Mouse (Mus musculus) embryonic facial prominence, embryonic 15.5 days (tissue): ENCODE data around the gene Ncaph. TPM values are rescaled to one million over a fixed set of nuclear protein-coding genes. Genes with fewer than 3 reads are reported as not detected.
"Not testable (repeated sequence)": the region's sequence is repeated elsewhere in the genome, so short reads cannot be mapped to it uniquely, and the experiment has no call there.

Experiments used
- ATAC-seq: fragments of 200-750 bp; cut with Nextera tagmentation; 2 replicates; pipeline ENCODE4 v1.8.0; 2017; ENCODE audit warnings: low read depth, moderate TSS enrichment; ENCODE audit not compliant: insufficient number of reproducible peaks, low FRiP score, low TSS enrichment
- H3K27ac ChIP-seq: fragments of 300-500 bp; sonication (generic); replicated peaks from 2 replicates; pipeline ENCODE4 v1.5.1; 2015; ENCODE audit warnings: mild to moderate bottlenecking, inconsistent platforms
- H3K27me3 ChIP-seq: fragments of 300-500 bp; sonication (generic); 2 replicates; pipeline ENCODE4 v1.6.1; 2015; ENCODE audit warnings: inconsistent platforms
- H3K36me3 ChIP-seq: fragments of 300-500 bp; sonication (generic); 2 replicates; pipeline ENCODE4 v1.6.1; 2015; ENCODE audit warnings: mild to moderate bottlenecking, inconsistent platforms
- H3K4me1 ChIP-seq: fragments of 300-500 bp; sonication (generic); 2 replicates; pipeline ENCODE4 v1.6.1; 2015; ENCODE audit warnings: inconsistent platforms
- H3K4me2 ChIP-seq: fragments of 300-500 bp; sonication (generic); replicated peaks from 2 replicates; pipeline ENCODE4 v1.6.1; 2015; ENCODE audit warnings: mild to moderate bottlenecking, inconsistent platforms
- H3K4me3 ChIP-seq: fragments of 300-500 bp; sonication (generic); replicated peaks from 2 replicates; pipeline ENCODE4 v1.5.1; 2015; ENCODE audit warnings: mild to moderate bottlenecking, inconsistent platforms
- H3K9ac ChIP-seq: fragments of 300-500 bp; sonication (generic); 2 replicates; pipeline ENCODE4 v1.6.1; 2015; ENCODE audit warnings: inconsistent platforms
- H3K9me3 ChIP-seq: fragments of 300-500 bp; sonication (generic); replicated peaks from 2 replicates; pipeline ENCODE4 v1.6.1; 2016; ENCODE audit warnings: inconsistent platforms
- WGBS: fragments of 180-500 bp; shearing (Covaris S2); methylation state at CpG from one replicate; pipeline ENCODE4 v1.1.7; 2015; 5-methylcytosine and 5-hydroxymethylcytosine counted together
- polyA plus RNA-seq: library from polyadenylated mRNA; unstranded; fragments of >200 nt; fragmentation: Nextera tagmentation; extraction: Ambion mirVana; gene quantifications from 2 replicates; pipeline ENCODE4 v1.2.1, GENCODE M21; 2015

The Ncaph gene
- polyA plus RNA-seq, 1 experiment from 2014 or later: 62.2 TPM

DNA sequence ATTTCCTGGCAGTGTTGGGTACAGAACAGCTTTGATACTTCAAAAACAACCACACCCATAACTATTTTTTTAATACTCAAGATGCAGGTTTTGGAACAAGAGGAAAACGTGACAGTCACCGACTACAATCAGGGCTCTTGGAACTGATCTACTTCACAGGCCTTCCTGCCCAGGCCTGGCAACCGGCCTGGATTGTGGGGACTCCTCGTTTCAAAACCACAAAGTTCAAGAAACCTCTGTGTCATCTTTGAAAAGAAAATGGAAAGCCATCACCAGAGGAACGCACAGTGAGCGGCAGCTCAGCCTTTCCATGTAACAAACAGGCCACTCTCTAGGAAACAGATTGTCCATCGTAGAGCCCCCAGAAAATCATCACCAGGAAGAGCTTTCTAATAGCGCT, 5.3 kb upstream of the Ncaph start:
- H3K27ac ChIP-seq: 0 out of 2 replicates have a peak overlapping the region, but pooled peaks have one; percentile 17
- WGBS: 77% methylated on average over 8 of the region's 8 CpGs

DNA sequence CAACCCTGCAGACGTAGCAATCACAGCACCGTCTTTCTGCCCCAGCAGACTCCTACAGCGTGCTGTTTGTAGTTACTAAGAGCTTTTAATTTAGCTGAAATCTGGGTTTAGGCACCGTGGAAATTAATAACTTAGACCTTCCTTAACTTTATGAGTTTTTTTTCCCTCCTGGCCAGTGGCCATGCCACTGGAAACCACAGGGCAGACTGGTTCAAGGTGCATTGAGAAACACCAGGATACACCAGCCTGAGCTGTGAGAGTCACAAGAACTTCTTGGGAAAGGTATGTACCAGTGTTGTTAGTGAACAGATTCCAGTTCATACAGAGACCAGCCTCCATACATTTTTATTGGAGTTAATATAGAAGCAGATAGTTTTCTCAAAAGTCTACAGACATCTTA, 4.7 kb upstream of the Ncaph start:
- WGBS: 48% methylated on average over 4 of the region's 4 CpGs
- Histone ChIP-seq H3K4me2 (no peak overlapping the region), H3K36me3 (peaks cover 25% of the 10 kb centered on the region), H3K27me3 (no peaks in the 10 kb centered on the region), H3K9me3 (no peaks in the 10 kb centered on the region), H3K27ac (peak overlapping the region; percentile 80; the same call in 1 of the 2 replicates), H3K4me3 (no peak overlapping the region), H3K9ac (no peak overlapping the region), H3K4me1 (peaks cover 35% of the 10 kb centered on the region)
- ATAC-seq: no peak

More for the DNA sequence above, 5.3 kb upstream of the Ncaph start:
- no peak overlapping the region for H3K9ac ChIP-seq
- no peaks in the 10 kb centered on the region for H3K27me3 ChIP-seq
- H3K4me3 ChIP-seq: no peak overlapping the region
- peaks cover 25% of the 10 kb centered on the region for H3K36me3 ChIP-seq
- H3K9me3 ChIP-seq: no peaks in the 10 kb centered on the region
- no peak overlapping the region for H3K4me2 ChIP-seq
- ATAC-seq: no peak
- peaks cover 37% of the 10 kb centered on the region for H3K4me1 ChIP-seq

DNA sequence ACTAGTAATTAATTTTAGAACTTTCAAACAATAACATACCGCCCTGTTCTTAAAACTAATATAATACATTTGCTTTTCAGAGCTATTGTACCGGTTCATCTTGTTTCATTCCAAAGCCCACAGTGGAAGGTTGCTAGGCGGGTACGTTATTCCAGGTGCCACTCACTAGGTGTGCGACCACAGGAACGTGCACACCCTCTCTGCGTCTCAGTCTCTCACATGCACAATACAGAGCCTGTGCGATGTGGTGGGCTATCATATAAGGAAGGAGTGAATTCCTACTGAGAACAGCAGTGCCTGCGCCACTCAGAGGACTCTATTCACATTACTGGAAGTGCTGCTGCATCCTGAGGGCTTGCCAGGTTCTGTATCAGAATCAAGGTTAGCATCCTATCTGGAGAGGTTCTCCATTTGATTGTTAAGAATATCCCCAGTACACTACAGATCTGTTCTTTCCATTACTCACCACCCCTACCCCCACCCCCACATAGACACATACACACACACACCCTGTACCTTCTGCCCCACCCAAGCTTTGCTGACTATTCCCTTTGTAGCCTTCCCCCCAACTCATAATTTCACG, 4.2 kb upstream of the Ncaph start:
- Histone ChIP-seq H3K4me1 (peaks cover 35% of the 10 kb centered on the region), H3K9ac (no peak overlapping the region), H3K27ac (peak overlapping the region; percentile 80), H3K4me2 (no peak overlapping the region), H3K27me3 (no peaks in the 10 kb centered on the region), H3K9me3 (no peaks in the 10 kb centered on the region), H3K36me3 (peaks cover 25% of the 10 kb centered on the region), H3K4me3 (no peak overlapping the region)
- ATAC-seq: no peak
- 65% methylated on average over 10 of the region's 10 CpGs for WGBS

DNA sequence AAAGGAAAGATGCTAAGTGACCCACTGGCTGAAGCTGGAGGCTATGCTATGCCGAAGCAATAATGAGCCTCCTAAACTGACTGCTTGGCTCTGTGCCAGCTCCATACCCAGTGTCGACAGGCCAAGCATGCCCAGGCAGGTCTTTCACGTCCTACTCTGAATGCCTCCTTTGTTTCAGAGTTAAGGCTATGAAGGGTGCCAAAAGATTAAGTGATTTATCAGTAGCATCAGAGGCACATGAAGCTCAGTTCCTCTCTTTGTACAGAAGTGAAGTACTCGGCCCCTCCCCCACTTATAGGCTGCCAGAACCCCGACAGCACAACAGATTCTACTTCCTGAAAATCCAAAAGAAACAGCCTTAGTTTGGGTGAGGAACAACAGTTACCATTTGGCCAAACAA, 3.2 kb upstream of the Ncaph start:
- Histone ChIP-seq H3K4me2 (0 out of 2 replicates have a peak overlapping the region, but pooled peaks have one; percentile 4), H3K4me1 (peaks cover 37% of the 10 kb centered on the region), H3K27ac (peak overlapping the region; percentile 80), H3K27me3 (no peaks in the 10 kb centered on the region), H3K9ac (no peak overlapping the region), H3K9me3 (no peaks in the 10 kb centered on the region), H3K36me3 (peaks cover 25% of the 10 kb centered on the region), H3K4me3 (no peak overlapping the region)
- 10% methylated on average over 5 of the region's 5 CpGs for WGBS
- ATAC-seq: peak; percentile 44; the same call in 1 of the 2 replicates

DNA sequence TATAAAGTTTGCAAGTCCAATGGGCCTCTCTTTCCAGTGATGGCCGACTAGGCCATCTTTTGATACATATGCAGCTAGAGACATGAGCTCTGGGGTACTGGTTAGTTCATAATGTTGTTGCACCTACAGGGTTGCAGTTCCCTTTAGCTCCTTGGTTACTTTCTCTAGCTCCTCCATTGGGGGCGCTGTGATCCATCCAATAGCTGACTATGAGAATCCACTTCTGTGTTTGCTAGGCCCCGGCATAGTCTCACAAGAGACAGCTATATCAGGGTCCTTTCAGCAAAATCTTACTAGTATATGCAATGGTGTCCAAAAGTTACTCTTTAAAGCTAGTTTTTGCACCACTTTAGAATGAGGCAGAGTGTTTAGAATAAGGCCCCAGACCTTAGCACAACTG, 1.5 kb upstream of the Ncaph start:
- WGBS: 44% methylated on average over 3 of the region's 3 CpGs
- not testable (repeated sequence) for H3K27ac ChIP-seq, H3K27me3 ChIP-seq, H3K9ac ChIP-seq, ATAC-seq, H3K36me3 ChIP-seq, H3K4me2 ChIP-seq, H3K4me3 ChIP-seq, H3K9me3 ChIP-seq
- H3K4me1 ChIP-seq: peaks cover 34% of the 10 kb centered on the region

DNA sequence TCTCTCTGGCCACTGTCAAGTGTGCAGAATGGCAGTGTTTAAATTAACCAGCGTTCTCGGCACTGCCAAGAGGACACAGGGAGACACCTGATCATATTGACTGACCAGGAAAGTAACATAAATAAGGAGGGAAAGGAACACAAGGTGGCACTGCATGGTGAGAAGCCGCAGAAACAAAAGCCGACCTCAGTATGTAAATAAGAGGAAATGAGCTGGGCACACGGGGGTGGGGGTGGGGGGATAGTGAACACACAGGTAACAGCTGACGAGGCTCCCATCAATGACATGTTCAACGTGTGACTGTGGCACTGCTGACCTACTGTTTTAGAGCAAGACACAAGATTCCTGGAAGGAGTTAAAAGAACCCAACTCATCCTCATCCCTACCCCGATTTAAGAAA, 2.4 kb downstream of the Ncaph start:
- H3K4me1 ChIP-seq: peaks cover 18% of the 10 kb centered on the region
- H3K9ac ChIP-seq: no peak overlapping the region
- H3K4me2 ChIP-seq: no peak overlapping the region
- WGBS: 70% methylated on average over 8 of the region's 8 CpGs
- no peak overlapping the region for H3K4me3 ChIP-seq
- H3K27ac ChIP-seq: no peak overlapping the region
- no peaks in the 10 kb centered on the region for H3K9me3 ChIP-seq
- no peak for ATAC-seq
- peaks cover 4% of the 10 kb centered on the region for H3K36me3 ChIP-seq
- no peaks in the 10 kb centered on the region for H3K27me3 ChIP-seq

DNA sequence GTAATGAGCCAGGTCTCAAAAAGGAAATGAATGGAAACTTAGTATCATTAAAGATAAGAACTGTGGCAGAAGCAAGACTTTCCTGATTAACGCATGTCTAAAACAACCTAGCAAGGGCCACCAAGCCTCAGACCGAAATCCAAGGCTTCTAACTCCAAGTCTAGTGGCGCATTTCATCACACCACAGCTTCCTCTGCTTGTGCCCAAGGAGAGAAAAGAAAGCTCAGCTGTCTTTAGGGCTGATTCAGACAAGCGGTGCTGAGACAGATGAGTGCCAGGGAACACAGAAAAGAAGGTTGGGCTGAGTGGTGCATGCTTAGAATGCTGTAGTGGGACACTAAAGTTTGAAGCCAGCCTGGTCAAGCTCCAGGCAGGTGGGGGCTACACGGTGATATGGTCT, 4.8 kb downstream of the Ncaph start:
- H3K4me1 ChIP-seq: peaks cover 13% of the 10 kb centered on the region
- no peaks in the 10 kb centered on the region for H3K27me3 ChIP-seq
- no peak for ATAC-seq
- no peak overlapping the region for H3K4me2 ChIP-seq
- WGBS: 89% methylated on average over 5 of the region's 5 CpGs
- peaks cover 28% of the 10 kb centered on the region for H3K36me3 ChIP-seq
- no peak overlapping the region for H3K4me3 ChIP-seq
- H3K27ac ChIP-seq: no peak overlapping the region
- no peaks in the 10 kb centered on the region for H3K9me3 ChIP-seq
- H3K9ac ChIP-seq: no peak overlapping the region

DNA sequence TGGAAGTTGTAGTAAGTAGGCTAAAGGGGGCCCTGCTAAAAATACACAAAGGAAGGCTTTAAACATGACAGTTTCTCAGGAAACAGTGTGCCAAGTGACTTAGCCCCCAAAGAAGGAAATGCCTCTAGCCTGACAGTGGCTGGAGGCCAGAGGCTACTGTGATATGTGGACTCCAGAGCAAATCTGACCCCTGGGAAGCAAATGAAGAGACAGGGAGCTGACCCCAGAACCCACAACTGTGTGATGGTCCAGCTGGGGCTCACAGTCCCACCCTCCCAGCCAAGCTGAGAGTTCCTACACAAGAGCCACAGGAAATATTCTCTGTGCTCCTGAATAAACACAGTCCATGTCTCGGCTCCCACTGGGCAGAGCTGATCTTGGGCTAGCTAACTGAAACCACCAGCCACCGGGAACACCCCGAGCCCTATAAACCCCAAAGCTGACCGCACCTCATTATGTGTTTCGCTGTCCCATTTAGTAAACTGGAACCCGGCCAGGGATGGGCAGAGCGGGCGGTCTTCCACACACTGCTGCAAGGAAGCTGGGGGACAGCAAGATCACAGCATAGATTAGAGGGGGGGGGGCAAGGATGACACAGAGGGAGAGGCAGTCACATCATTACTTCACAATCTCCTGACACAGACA, 12.0 kb downstream of the Ncaph start:
- H3K9me3 ChIP-seq: no peaks in the 10 kb centered on the region
- no peak overlapping the region for H3K4me2 ChIP-seq
- 0 out of 2 replicates have a peak, but pooled peaks have one; percentile 39 for ATAC-seq
- H3K4me3 ChIP-seq: no peak overlapping the region
- 81% methylated on average over 8 of the region's 8 CpGs for WGBS
- H3K36me3 ChIP-seq: peaks cover 85% of the 10 kb centered on the region
- H3K27ac ChIP-seq: 0 out of 2 replicates have a peak overlapping the region, but pooled peaks have one; percentile 1
- H3K9ac ChIP-seq: no peak overlapping the region
- no peaks in the 10 kb centered on the region for H3K27me3 ChIP-seq
- H3K4me1 ChIP-seq: no peaks in the 10 kb centered on the region

DNA sequence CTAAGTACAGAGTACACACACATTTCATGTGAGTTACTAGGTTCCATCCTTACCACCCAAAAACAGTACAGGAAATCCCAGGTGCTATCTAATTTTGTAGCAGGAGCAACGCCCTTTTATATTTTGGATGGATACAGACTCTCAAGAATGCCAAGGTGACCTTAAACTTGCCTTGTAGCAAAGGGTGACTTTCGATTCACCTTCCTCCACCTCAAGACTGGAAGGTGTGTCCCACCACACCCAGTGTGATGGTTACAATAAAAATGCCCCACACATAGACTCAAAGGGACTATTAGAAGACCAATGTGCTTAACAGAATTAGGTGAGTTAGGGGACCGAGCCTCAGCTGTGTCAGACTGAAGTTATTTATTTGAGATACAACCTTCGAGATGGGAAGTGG, 24.8 kb downstream of the Ncaph start:
- Histone ChIP-seq H3K4me2 (no peak overlapping the region), H3K27ac (no peak overlapping the region), H3K4me3 (no peak overlapping the region), H3K36me3 (peaks cover 84% of the 10 kb centered on the region), H3K9ac (no peak overlapping the region), H3K27me3 (no peaks in the 10 kb centered on the region), H3K4me1 (no peaks in the 10 kb centered on the region), H3K9me3 (no peaks in the 10 kb centered on the region)
- no peak for ATAC-seq
- WGBS: 93% methylated on average over 4 of the region's 4 CpGs

DNA sequence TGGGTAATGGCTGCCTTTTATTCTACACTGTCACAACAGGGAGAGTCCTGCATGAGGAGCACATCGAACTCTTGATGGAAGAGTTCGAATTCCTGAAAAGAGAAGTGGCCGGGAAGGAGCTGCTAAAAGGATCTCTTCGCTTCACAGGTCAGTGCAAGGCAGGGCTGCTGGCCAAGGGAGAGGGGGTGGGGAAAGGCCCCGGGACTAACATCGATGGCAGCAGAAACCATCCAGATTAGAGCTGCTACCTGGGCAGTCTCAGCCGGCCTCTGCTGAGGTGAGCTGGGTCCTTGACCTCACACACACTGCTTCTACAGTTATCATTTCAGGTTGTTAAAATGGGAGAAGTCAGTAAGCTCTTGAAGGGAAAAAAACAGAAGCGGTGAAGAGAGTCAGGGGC, 41.8 kb downstream of the Ncaph start:
- no peak overlapping the region for H3K4me2 ChIP-seq
- no peak for ATAC-seq
- H3K4me3 ChIP-seq: no peak overlapping the region
- H3K9ac ChIP-seq: no peak overlapping the region
- H3K36me3 ChIP-seq: peaks cover 12% of the 10 kb centered on the region; the same call in 1 of the 2 replicates
- no peaks in the 10 kb centered on the region for H3K4me1 ChIP-seq
- WGBS: 72% methylated on average over 8 of the region's 8 CpGs
- H3K27ac ChIP-seq: no peak overlapping the region
- H3K9me3 ChIP-seq: no peaks in the 10 kb centered on the region
- H3K27me3 ChIP-seq: no peaks in the 10 kb centered on the region

DNA sequence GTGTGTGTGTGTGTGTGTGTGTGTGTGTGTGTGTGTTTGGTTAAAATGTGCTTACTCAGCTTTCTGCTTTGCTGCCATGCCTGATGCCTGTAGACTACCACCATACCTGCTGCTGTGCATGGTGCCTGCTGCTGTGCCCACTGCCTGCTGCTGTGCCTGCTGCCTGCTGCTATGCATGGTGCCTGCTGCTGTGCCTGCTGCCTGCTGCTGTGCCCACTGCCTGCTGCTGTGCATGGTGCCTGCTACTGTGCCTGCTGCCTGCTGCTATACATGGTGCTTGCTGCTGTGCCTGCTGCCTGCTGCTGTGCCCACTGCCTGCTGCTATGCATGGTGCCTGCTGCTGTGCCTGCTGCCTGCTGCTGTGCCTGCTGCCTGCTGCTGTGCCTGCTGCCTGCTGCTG, 43.6 kb downstream of the Ncaph start:
- H3K27me3 ChIP-seq, H3K9ac ChIP-seq, H3K4me1 ChIP-seq, H3K4me3 ChIP-seq, H3K36me3 ChIP-seq, H3K9me3 ChIP-seq, ATAC-seq, H3K4me2 ChIP-seq, H3K27ac ChIP-seq: not testable (repeated sequence)

DNA sequence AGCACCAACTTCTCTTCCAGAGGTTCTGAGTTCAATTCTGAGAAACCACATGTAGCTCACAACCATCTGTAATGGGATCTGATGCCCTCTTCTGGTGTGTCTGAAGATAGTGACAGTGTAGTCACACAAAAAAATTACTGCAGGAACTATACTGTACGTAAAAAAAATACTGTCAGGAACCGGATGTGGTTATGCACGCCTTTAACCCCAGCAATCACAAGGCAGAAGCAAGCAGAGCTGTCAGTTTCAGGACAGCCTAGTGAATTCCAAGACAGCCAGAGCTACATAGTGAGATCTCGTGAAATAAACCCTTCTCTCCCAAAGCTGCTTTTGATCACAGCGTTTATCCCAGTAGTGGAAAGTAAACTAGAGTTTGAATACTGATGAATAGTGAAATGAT, 47.5 kb downstream of the Ncaph start:
- no peak for ATAC-seq
- Histone ChIP-seq H3K36me3 (peaks cover 4% of the 10 kb centered on the region), H3K9me3 (no peaks in the 10 kb centered on the region), H3K4me1 (no peaks in the 10 kb centered on the region), H3K27me3 (no peaks in the 10 kb centered on the region), H3K27ac (no peak overlapping the region), H3K4me2 (no peak overlapping the region), H3K9ac (no peak overlapping the region), H3K4me3 (no peak overlapping the region)
- WGBS: 83% methylated on average over 5 of the region's 5 CpGs
